Mouse (Mus musculus) CH12.LX (cell line): ENCODE measurements around the gene Cdc42.

ENCODE experiments used
- CTCF ChIP-seq, 2 experiments: IDR thresholded peaks in 1 of 2; conservative IDR thresholded peaks in 1 of 2; 2 replicates each; pipeline ENCODE4 v1.5.1; 2011 to 2012; ENCODE audit warnings: low read depth in 2 of 2, low read length in 2 of 2, improper control_type of control experiment in 1 of 2, inconsistent platforms in 1 of 2, mild to moderate bottlenecking in 1 of 2, moderate library complexity in 1 of 2
- ELF1 ChIP-seq: IDR thresholded peaks from 2 replicates; pipeline ENCODE4 v1.6.1; 2014; ENCODE audit warnings: low read depth, mild to moderate bottlenecking, inconsistent platforms, low read length, improper control_type of control experiment
- POLR2A ChIP-seq: IDR thresholded peaks from 2 replicates; pipeline ENCODE4 v1.6.1; 2011; ENCODE audit warnings: low read depth, mild to moderate bottlenecking, improper control_type of control experiment, low read length
- POLR2AphosphoS2 ChIP-seq: IDR thresholded peaks from 2 replicates; pipeline ENCODE4 v1.6.1; 2011; ENCODE audit warnings: low read depth, low read length, improper control_type of control experiment

DNA sequence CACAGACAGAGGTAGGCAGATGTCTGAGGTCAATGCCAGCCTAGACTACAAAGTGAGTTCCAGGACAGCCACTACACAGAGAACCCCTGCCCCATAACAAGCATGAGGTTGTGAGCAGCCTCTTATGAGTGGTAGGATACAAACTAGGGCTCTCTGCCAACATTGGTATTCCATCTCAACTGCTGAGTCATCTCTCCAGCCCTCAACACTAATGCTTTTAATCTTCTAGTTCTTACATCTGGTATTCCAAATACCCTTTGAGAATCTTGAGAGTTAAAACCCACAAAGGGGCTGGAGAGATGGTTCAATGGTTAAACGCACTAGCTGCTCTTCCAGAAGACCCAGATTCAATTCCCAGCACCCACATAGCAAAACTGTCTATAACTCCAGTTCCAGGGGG lies 18.1 kb downstream of the Cdc42 start:
- no peak; the same call in 1 of the 2 replicates for TF ChIP-seq POLR2AphosphoS2
- TF ChIP-seq CTCF (conservative IDR thresholded peaks at IDR 0.05 in 1 of 2, IDR thresholded peaks at IDR 0.05 in 1 of 2; ENCODE audit: low read depth in 2 of 2, low read length in 2 of 2): no peak
- TF ChIP-seq POLR2A: no peak
- no peak for TF ChIP-seq ELF1
